Mouse (Mus musculus): ENCODE results near the gene Utp6. TPM values are rescaled to one million over a fixed set of nuclear protein-coding genes. Genes with fewer than 3 reads are reported as not detected.

Utp6 gene
- total RNA-seq, 1 experiment = 79.7 TPM

DNA sequence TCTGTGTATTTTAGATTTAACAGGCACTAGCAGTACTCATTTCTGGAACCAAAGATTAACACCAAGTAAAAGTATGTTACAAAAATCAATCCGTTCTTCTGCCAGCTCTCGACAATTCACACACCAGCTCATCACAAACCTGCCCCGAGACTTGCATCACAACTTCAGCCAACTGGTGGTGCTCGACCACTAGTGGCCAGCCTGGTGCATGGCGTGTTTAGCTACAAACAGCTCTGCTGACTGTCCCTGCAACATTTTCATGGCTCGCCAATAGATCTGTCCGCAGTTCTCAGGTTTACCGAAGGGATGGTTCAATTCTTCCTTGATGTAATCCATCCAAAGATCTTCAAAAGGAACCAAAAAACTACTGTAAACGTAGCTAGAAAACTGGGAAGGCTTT lies 26.4 kb downstream of the Utp6 start:
- peaks cover 37% of the 10 kb centered on the region for H3K36me3 ChIP-seq (ENCODE audit: control insufficient read depth, insufficient read depth, low read length, poor library complexity, severe bottlenecking)
- H3K4me3 ChIP-seq (ENCODE audit: insufficient read depth in 1 of 2, low read depth in 1 of 2, low read length in 2 of 2, poor library complexity in 1 of 2, severe bottlenecking in 1 of 2) = no peak overlapping the region
- no peak for TF ChIP-seq HCFC1 (IDR thresholded peaks at IDR 0.05; ENCODE audit: borderline replicate concordance, insufficient read depth, low read length)
- TF ChIP-seq CHD2 (IDR thresholded peaks at IDR 0.05; ENCODE audit: low read depth, low read length) = no peak
- TF ChIP-seq MAFK (IDR thresholded peaks at IDR 0.05; ENCODE audit: insufficient read depth, low read depth, low read length) = no peak
- TF ChIP-seq ZC3H11A (IDR thresholded peaks at IDR 0.05; ENCODE audit: borderline replicate concordance, low read depth, low read length) = no peak
- no peak for TF ChIP-seq ZNF384 (IDR thresholded peaks at IDR 0.05; ENCODE audit: low read depth, low read length)
- no peak for DNase-seq (ENCODE audit: low read depth, low spot score)
- no peak overlapping the region for H3K9ac ChIP-seq (ENCODE audit: insufficient read depth, low read depth, low read length, poor library complexity, severe bottlenecking)
- H3K4me1 ChIP-seq (ENCODE audit: control insufficient read depth in 2 of 2, insufficient read depth in 2 of 2, low read length in 2 of 2, poor library complexity in 1 of 2) = no peaks in the 10 kb centered on the region
- no peak overlapping the region for H3K27ac ChIP-seq (ENCODE audit: insufficient read depth, low read depth, low read length, poor library complexity, severe bottlenecking)
- H3K9me3 ChIP-seq (ENCODE audit: control insufficient read depth, insufficient read depth, low read depth, low read length) = no peaks in the 10 kb centered on the region
- in situ Hi-C loops (cut with MboI; ENCODE audit: low sequenced_read_pairs in 2 of 2, unreplicated experiment in 2 of 2) = no loop called here

DNA sequence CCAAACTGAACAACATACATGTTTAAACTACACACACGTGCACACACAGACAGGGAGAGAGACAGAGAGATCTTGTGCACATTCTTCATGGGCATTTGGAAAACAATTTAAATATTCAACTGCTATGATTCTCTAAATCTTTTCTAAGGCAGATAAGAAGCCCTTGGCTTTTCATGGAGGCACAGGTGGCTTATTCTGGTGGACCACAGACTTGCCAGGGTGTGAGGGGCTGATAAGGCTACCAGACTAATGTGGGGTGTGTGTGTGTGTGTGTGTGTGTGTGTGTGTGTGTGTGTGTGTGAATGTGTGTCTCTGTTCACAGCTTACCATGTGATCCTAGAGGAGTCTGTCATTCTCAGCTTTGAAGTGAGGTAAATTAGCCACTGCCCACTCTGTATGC lies 39.4 kb downstream of the Utp6 start:
- TF ChIP-seq MAFK (IDR thresholded peaks at IDR 0.05; ENCODE audit: insufficient read depth, low read depth, low read length) = no peak
- H3K9ac ChIP-seq (ENCODE audit: insufficient read depth, low read depth, low read length, poor library complexity, severe bottlenecking) = no peak overlapping the region
- H3K36me3 ChIP-seq (ENCODE audit: control insufficient read depth, insufficient read depth, low read length, poor library complexity, severe bottlenecking) = no peaks in the 10 kb centered on the region
- H3K4me3 ChIP-seq (ENCODE audit: insufficient read depth in 1 of 2, low read depth in 1 of 2, low read length in 2 of 2, poor library complexity in 1 of 2, severe bottlenecking in 1 of 2) = no peak overlapping the region
- H3K9me3 ChIP-seq (ENCODE audit: control insufficient read depth, insufficient read depth, low read depth, low read length) = no peaks in the 10 kb centered on the region
- H3K27ac ChIP-seq (ENCODE audit: insufficient read depth, low read depth, low read length, poor library complexity, severe bottlenecking) = no peak overlapping the region
- no peak for DNase-seq (ENCODE audit: low read depth, low spot score)
- no peaks in the 10 kb centered on the region for H3K4me1 ChIP-seq (ENCODE audit: control insufficient read depth in 2 of 2, insufficient read depth in 2 of 2, low read length in 2 of 2, poor library complexity in 1 of 2)
- in situ Hi-C loops (cut with MboI; ENCODE audit: low sequenced_read_pairs in 2 of 2, unreplicated experiment in 2 of 2) = loop anchor here (5.0 to 25.0 kb wide), 3 partner anchors 210 to 335 kb away; partner anchors contain the start of gene Rab11fip4 (in 1 of the 2)

DNA sequence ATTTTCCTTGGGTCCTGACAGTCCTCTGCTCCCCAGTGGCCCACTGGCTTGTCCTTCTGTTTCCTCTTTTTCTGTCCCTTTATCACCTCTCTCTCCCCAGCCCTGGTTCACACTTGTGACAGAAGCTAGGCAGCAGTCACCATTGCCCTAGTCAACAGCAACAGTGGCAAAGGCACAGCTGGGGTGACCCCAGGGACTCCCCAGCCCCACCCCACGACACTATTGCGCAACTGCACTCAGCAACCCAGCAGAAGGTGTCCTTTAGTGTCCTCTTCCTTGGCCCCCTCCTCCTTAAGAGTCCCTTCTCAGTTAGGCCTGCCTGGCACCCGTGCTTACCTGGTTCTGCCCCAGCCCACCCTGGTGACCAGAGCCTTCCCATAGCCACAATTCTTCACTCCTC lies 40.0 kb downstream of the Utp6 start:
- no peaks in the 10 kb centered on the region for H3K9me3 ChIP-seq (ENCODE audit: control insufficient read depth, insufficient read depth, low read depth, low read length)
- no peaks in the 10 kb centered on the region for H3K4me1 ChIP-seq (ENCODE audit: control insufficient read depth in 2 of 2, insufficient read depth in 2 of 2, low read length in 2 of 2, poor library complexity in 1 of 2)
- no peak overlapping the region for H3K4me3 ChIP-seq (ENCODE audit: insufficient read depth in 1 of 2, low read depth in 1 of 2, low read length in 2 of 2, poor library complexity in 1 of 2, severe bottlenecking in 1 of 2)
- no peak overlapping the region for H3K27ac ChIP-seq (ENCODE audit: insufficient read depth, low read depth, low read length, poor library complexity, severe bottlenecking)
- no peak for DNase-seq (ENCODE audit: low read depth, low spot score)
- H3K36me3 ChIP-seq (ENCODE audit: control insufficient read depth, insufficient read depth, low read length, poor library complexity, severe bottlenecking) = no peaks in the 10 kb centered on the region
- in situ Hi-C loops (cut with MboI; ENCODE audit: low sequenced_read_pairs in 2 of 2, unreplicated experiment in 2 of 2) = loop anchor here (5.0 to 25.0 kb wide), 3 partner anchors 210 to 335 kb away; partner anchors contain the start of gene Rab11fip4 (in 1 of the 2)
- H3K9ac ChIP-seq (ENCODE audit: insufficient read depth, low read depth, low read length, poor library complexity, severe bottlenecking) = no peak overlapping the region
- TF ChIP-seq CHD2 (IDR thresholded peaks at IDR 0.05; ENCODE audit: low read depth, low read length) = no peak
- TF ChIP-seq ZNF384 (IDR thresholded peaks at IDR 0.05; ENCODE audit: low read depth, low read length) = no peak
- no peak for TF ChIP-seq HCFC1 (IDR thresholded peaks at IDR 0.05; ENCODE audit: borderline replicate concordance, insufficient read depth, low read length)

DNA sequence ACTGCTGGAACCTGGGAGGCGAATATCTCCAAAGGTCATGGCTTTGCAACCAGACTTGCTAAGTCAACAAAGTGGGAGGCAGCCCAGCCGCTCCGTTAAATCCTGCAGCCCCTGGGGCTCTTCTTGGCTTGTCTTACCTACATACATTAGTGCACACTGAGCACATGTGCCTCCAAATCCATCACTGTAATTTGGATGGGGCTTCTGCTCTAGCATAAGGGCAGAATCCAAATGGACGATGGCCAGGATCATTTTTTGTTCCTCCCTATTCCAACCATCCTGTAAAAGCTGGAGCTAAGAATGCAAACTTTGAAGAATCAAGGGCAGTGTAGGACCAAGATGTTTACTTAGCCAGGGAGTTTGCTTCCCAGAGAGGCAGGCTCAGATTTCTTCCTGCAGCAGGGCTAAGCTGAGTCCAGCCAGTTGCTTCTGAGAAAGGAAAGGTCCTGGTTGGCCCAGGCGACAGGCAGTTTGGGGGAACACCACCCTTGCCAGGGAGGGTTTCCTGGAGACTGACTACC lies 41.6 kb downstream of the Utp6 start:
- Histone ChIP-seq H3K9me3 (ENCODE audit: control insufficient read depth, insufficient read depth, low read depth, low read length) (no peaks in the 10 kb centered on the region), H3K9ac (ENCODE audit: insufficient read depth, low read depth, low read length, poor library complexity, severe bottlenecking) (no peak overlapping the region), H3K4me3 (ENCODE audit: insufficient read depth in 1 of 2, low read depth in 1 of 2, low read length in 2 of 2, poor library complexity in 1 of 2, severe bottlenecking in 1 of 2) (no peak overlapping the region), H3K4me1 (ENCODE audit: control insufficient read depth in 2 of 2, insufficient read depth in 2 of 2, low read length in 2 of 2, poor library complexity in 1 of 2) (no peaks in the 10 kb centered on the region), H3K36me3 (ENCODE audit: control insufficient read depth, insufficient read depth, low read length, poor library complexity, severe bottlenecking) (no peaks in the 10 kb centered on the region), H3K27ac (ENCODE audit: insufficient read depth, low read depth, low read length, poor library complexity, severe bottlenecking) (no peak overlapping the region)
- TF ChIP-seq HCFC1 (IDR thresholded peaks at IDR 0.05; ENCODE audit: borderline replicate concordance, insufficient read depth, low read length) = no peak
- TF ChIP-seq ZC3H11A (IDR thresholded peaks at IDR 0.05; ENCODE audit: borderline replicate concordance, low read depth, low read length) = no peak
- TF ChIP-seq ZNF384 (IDR thresholded peaks at IDR 0.05; ENCODE audit: low read depth, low read length) = no peak
- TF ChIP-seq MAFK (IDR thresholded peaks at IDR 0.05; ENCODE audit: insufficient read depth, low read depth, low read length) = no peak
- in situ Hi-C loops (cut with MboI; ENCODE audit: low sequenced_read_pairs in 2 of 2, unreplicated experiment in 2 of 2) = loop anchor here (5.0 to 25.0 kb wide), 3 partner anchors 208 to 333 kb away; partner anchors contain the start of gene Rab11fip4 (in 1 of the 2)
- DNase-seq (ENCODE audit: low read depth, low spot score) = no peak
